Mouse (Mus musculus): ENCODE results near the gene Strn3. TPM values are rescaled to one million over a fixed set of nuclear protein-coding genes. Genes with fewer than 3 reads are reported as not detected.
"Not testable (repeated sequence)": the region's sequence is repeated elsewhere in the genome, so short reads cannot be mapped to it uniquely, and the experiment has no call there.

Gene Strn3
- polyA plus RNA-seq, 1 experiment from 2014 or later, result 49.7 TPM

GRCm38 (mm10) chr12:51606138-51606537, 85.6 kb downstream of the Strn3 start:
- Histone ChIP-seq H3K4me2 (replicated peaks) (no peak overlapping the region), H3K9ac (no peak overlapping the region), H3K27ac (replicated peaks) (no peak overlapping the region), H3K4me1 (no peaks in the 10 kb centered on the region), H3K9me3 (replicated peaks) (no peaks in the 10 kb centered on the region), H3K4me3 (replicated peaks) (no peak overlapping the region), H3K27me3 (no peaks in the 10 kb centered on the region), H3K36me3 (peaks cover 15% of the 10 kb centered on the region; the same call in 1 of the 2 replicates)
- WGBS, result 76% methylated on average over 4 of the region's 4 CpGs
- ATAC-seq (ENCODE audit: insufficient number of reproducible peaks, low FRiP score, low TSS enrichment, low read depth), result no peak

GRCm38 (mm10) chr12:51603306-51603705, 88.4 kb downstream of the Strn3 start:
- H3K9ac ChIP-seq, result no peak overlapping the region
- H3K9me3 ChIP-seq (replicated peaks), result no peaks in the 10 kb centered on the region
- H3K27me3 ChIP-seq, result no peaks in the 10 kb centered on the region
- H3K4me2 ChIP-seq (replicated peaks), result no peak overlapping the region
- WGBS, result 97% methylated on average over 10 of the region's 10 CpGs
- no peaks in the 10 kb centered on the region for H3K4me1 ChIP-seq
- no peak overlapping the region for H3K27ac ChIP-seq (replicated peaks)
- ATAC-seq (ENCODE audit: insufficient number of reproducible peaks, low FRiP score, low TSS enrichment, low read depth), result no peak
- H3K4me3 ChIP-seq (replicated peaks), result no peak overlapping the region
- no peaks in the 10 kb centered on the region; the same call in 1 of the 2 replicates for H3K36me3 ChIP-seq

- no peak for ATAC-seq (ENCODE audit: insufficient number of reproducible peaks, low FRiP score, low TSS enrichment, low read depth)
- H3K36me3 ChIP-seq, result no peaks in the 10 kb centered on the region
- H3K4me1 ChIP-seq, result peaks cover 21% of the 10 kb centered on the region
- peak overlapping the region; percentile 9; the same call in 1 of the 2 replicates for H3K9ac ChIP-seq
- peaks cover 40% of the 10 kb centered on the region for H3K27me3 ChIP-seq
- no peaks in the 10 kb centered on the region for H3K9me3 ChIP-seq (replicated peaks)
- H3K27ac ChIP-seq (replicated peaks), result no peak overlapping the region
- H3K4me2 ChIP-seq (replicated peaks), result peak overlapping the region; percentile 100
- peak overlapping the region; percentile 61 for H3K4me3 ChIP-seq (replicated peaks)
- 2% methylated on average over 18 of the region's 18 CpGs for WGBS
These were observed 97.6 kb downstream of the Strn3 start for GRCm38 (mm10) chr12:51594030-51594470.

- Histone ChIP-seq H3K27ac (replicated peaks) (no peak within 1 kb of the TSS), H3K36me3 (no peaks in the 10 kb centered on the region), H3K9ac (peak within 1 kb of the TSS; percentile 9; the same call in 1 of the 2 replicates), H3K27me3 (peaks cover 40% of the 10 kb centered on the region), H3K9me3 (replicated peaks) (no peaks in the 10 kb centered on the region), H3K4me1 (peaks cover 21% of the 10 kb centered on the region), H3K4me2 (replicated peaks) (peak within 1 kb of the TSS; percentile 100), H3K4me3 (replicated peaks) (peak within 1 kb of the TSS; percentile 61)
- WGBS, result under 1% methylated on average over 79 of the region's 79 CpGs
- peak; percentile 80 for ATAC-seq (ENCODE audit: insufficient number of reproducible peaks, low FRiP score, low TSS enrichment, low read depth)
These were observed 98.3 kb downstream of the Strn3 start, which contains the start of gene Coch for GRCm38 (mm10) chr12:51593229-51594029. Gene Coch, plus strand, starts transcription at chr12:51593341.

- Histone ChIP-seq H3K4me2 (replicated peaks) (peak overlapping the region; percentile 100), H3K27me3 (peaks cover 40% of the 10 kb centered on the region), H3K9me3 (replicated peaks) (no peaks in the 10 kb centered on the region), H3K27ac (replicated peaks) (no peak overlapping the region), H3K4me3 (replicated peaks) (peak overlapping the region; percentile 61), H3K9ac (no peak overlapping the region), H3K4me1 (peaks cover 21% of the 10 kb centered on the region), H3K36me3 (no peaks in the 10 kb centered on the region)
- ATAC-seq (ENCODE audit: insufficient number of reproducible peaks, low FRiP score, low TSS enrichment, low read depth), result no peak
- 3% methylated on average over 21 of the region's 21 CpGs for WGBS
These were observed 98.8 kb downstream of the Strn3 start for GRCm38 (mm10) chr12:51592888-51593228.

- Histone ChIP-seq H3K4me3 (replicated peaks) (no peak overlapping the region), H3K27me3 (peaks cover 40% of the 10 kb centered on the region), H3K36me3 (no peaks in the 10 kb centered on the region), H3K9me3 (replicated peaks) (no peaks in the 10 kb centered on the region), H3K4me1 (peaks cover 21% of the 10 kb centered on the region), H3K9ac (no peak overlapping the region), H3K27ac (replicated peaks) (no peak overlapping the region), H3K4me2 (replicated peaks) (no peak overlapping the region)
- ATAC-seq (ENCODE audit: insufficient number of reproducible peaks, low FRiP score, low TSS enrichment, low read depth), result no peak
- WGBS, result 71% methylated on average over 8 of the region's 8 CpGs
These were observed 99.8 kb downstream of the Strn3 start for GRCm38 (mm10) chr12:51591921-51592320.

GRCm38 (mm10) chr12:51589263-51589662, 102.4 kb downstream of the Strn3 start:
- no peak for ATAC-seq (ENCODE audit: insufficient number of reproducible peaks, low FRiP score, low TSS enrichment, low read depth)
- no peak overlapping the region for H3K9ac ChIP-seq
- no peaks in the 10 kb centered on the region for H3K9me3 ChIP-seq (replicated peaks)
- no peak overlapping the region for H3K27ac ChIP-seq (replicated peaks)
- no peaks in the 10 kb centered on the region for H3K36me3 ChIP-seq
- H3K4me1 ChIP-seq, result peaks cover 16% of the 10 kb centered on the region
- H3K4me2 ChIP-seq (replicated peaks), result no peak overlapping the region
- H3K4me3 ChIP-seq (replicated peaks), result no peak overlapping the region
- 92% methylated on average over 5 of the region's 5 CpGs for WGBS
- H3K27me3 ChIP-seq, result peaks cover 23% of the 10 kb centered on the region

GRCm38 (mm10) chr12:51577816-51578215, 113.9 kb downstream of the Strn3 start:
- not testable (repeated sequence) for H3K27me3 ChIP-seq; H3K4me3 ChIP-seq (replicated peaks); H3K9me3 ChIP-seq (replicated peaks); H3K4me2 ChIP-seq (replicated peaks); H3K27ac ChIP-seq (replicated peaks); ATAC-seq (ENCODE audit: insufficient number of reproducible peaks, low FRiP score, low TSS enrichment, low read depth); H3K9ac ChIP-seq; H3K4me1 ChIP-seq; H3K36me3 ChIP-seq
- WGBS, result 92% methylated on average over 2 of the region's 2 CpGs

GRCm38 (mm10) chr12:51572651-51573050, 119.0 kb downstream of the Strn3 start:
- no peak for ATAC-seq (ENCODE audit: insufficient number of reproducible peaks, low FRiP score, low TSS enrichment, low read depth)
- Histone ChIP-seq H3K36me3 (no peaks in the 10 kb centered on the region), H3K27ac (replicated peaks) (no peak overlapping the region), H3K27me3 (no peaks in the 10 kb centered on the region), H3K4me2 (replicated peaks) (no peak overlapping the region), H3K9me3 (replicated peaks) (no peaks in the 10 kb centered on the region), H3K9ac (no peak overlapping the region), H3K4me1 (no peaks in the 10 kb centered on the region), H3K4me3 (replicated peaks) (no peak overlapping the region)
- 70% methylated on average over 4 of the region's 4 CpGs for WGBS

GRCm38 (mm10) chr12:51569944-51570343, 121.8 kb downstream of the Strn3 start:
- Histone ChIP-seq H3K36me3 (no peaks in the 10 kb centered on the region), H3K4me1 (no peaks in the 10 kb centered on the region), H3K9ac (no peak overlapping the region), H3K4me2 (replicated peaks) (no peak overlapping the region), H3K27me3 (no peaks in the 10 kb centered on the region), H3K9me3 (replicated peaks) (no peaks in the 10 kb centered on the region), H3K27ac (replicated peaks) (no peak overlapping the region), H3K4me3 (replicated peaks) (no peak overlapping the region)
- ATAC-seq (ENCODE audit: insufficient number of reproducible peaks, low FRiP score, low TSS enrichment, low read depth), result no peak
- 65% methylated on average over 7 of the region's 7 CpGs for WGBS

- Histone ChIP-seq H3K4me2 (replicated peaks) (no peak overlapping the region), H3K36me3 (no peaks in the 10 kb centered on the region), H3K9me3 (replicated peaks) (no peaks in the 10 kb centered on the region), H3K27ac (replicated peaks) (no peak overlapping the region), H3K27me3 (no peaks in the 10 kb centered on the region), H3K4me3 (replicated peaks) (no peak overlapping the region), H3K9ac (no peak overlapping the region), H3K4me1 (no peaks in the 10 kb centered on the region)
- no peak for ATAC-seq (ENCODE audit: insufficient number of reproducible peaks, low FRiP score, low TSS enrichment, low read depth)
- 87% methylated on average over 8 of the region's 8 CpGs for WGBS
These were observed 122.2 kb downstream of the Strn3 start for GRCm38 (mm10) chr12:51569472-51569871.

GRCm38 (mm10) chr12:51567225-51567624, 124.5 kb downstream of the Strn3 start:
- Histone ChIP-seq H3K4me2 (replicated peaks) (no peak overlapping the region), H3K27ac (replicated peaks) (no peak overlapping the region), H3K9ac (no peak overlapping the region), H3K27me3 (no peaks in the 10 kb centered on the region), H3K4me1 (no peaks in the 10 kb centered on the region), H3K4me3 (replicated peaks) (no peak overlapping the region), H3K9me3 (replicated peaks) (no peaks in the 10 kb centered on the region), H3K36me3 (no peaks in the 10 kb centered on the region)
- ATAC-seq (ENCODE audit: insufficient number of reproducible peaks, low FRiP score, low TSS enrichment, low read depth), result no peak
- 79% methylated on average over 7 of the region's 7 CpGs for WGBS
